Mouse (Mus musculus): ENCODE results near the gene Usp54. TPM values are rescaled to one million over a fixed set of nuclear protein-coding genes. Genes with fewer than 3 reads are reported as not detected.
"Not testable (repeated sequence)": the region's sequence is repeated elsewhere in the genome, so short reads cannot be mapped to it uniquely, and the experiment has no call there.

Gene Usp54
- polyA plus RNA-seq, 1 experiment from 2014 or later: 9.1 TPM

DNA sequence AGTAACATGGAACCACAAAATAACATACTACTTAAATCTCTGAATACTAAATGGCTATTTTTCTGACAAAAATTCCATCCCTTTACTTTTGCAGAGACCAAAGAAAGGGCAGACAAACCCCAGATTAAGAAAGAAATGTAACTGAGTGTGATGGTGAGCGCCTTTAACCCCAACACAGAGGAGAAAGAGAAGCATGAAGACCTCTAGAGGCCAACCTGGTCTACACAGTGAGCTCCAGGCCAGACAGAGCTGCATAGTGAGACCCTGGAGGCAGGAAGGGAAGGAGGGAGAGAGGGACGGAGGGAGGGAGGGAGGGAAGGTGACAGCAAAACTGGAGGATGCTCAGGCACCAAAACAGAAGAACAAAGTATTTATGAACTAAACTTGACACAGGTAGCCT lies 40.7 kb downstream of the Usp54 start:
- no peak overlapping the region for H3K4me3 ChIP-seq
- H3K27me3 ChIP-seq: no peaks in the 10 kb centered on the region
- WGBS: 59% methylated on average over 2 of the region's 2 CpGs
- peaks cover 4% of the 10 kb centered on the region; the same call in 1 of the 2 replicates for H3K36me3 ChIP-seq
- peaks cover 9% of the 10 kb centered on the region for H3K4me1 ChIP-seq
- no peaks in the 10 kb centered on the region for H3K9me3 ChIP-seq
- H3K27ac ChIP-seq: no peak overlapping the region
- ATAC-seq (ENCODE audit: low FRiP score, low read depth): no peak
- H3K9ac ChIP-seq: no peak overlapping the region
- H3K4me2 ChIP-seq (replicated peaks): no peak overlapping the region

DNA sequence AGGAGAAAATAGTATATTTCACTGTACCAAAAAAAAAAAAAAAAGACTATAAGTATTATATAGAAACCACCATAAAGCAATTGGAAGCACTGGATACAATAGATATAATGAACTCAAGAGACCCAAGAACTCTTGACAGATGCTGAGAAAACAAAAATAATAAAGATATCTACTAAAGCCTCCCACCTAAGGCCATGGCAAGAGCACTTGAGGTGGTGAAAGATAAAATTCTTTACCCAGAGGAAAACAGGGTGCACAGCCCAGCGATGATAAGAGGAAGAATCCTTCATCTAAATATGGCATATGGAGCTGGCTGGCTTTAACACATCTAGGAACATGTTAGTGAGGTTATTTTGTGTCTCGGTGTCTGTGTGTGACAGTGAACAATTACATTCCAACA lies 41.3 kb downstream of the Usp54 start:
- H3K9ac ChIP-seq: no peak overlapping the region
- 90% methylated on average over 2 of the region's 2 CpGs for WGBS
- H3K9me3 ChIP-seq: no peaks in the 10 kb centered on the region

DNA sequence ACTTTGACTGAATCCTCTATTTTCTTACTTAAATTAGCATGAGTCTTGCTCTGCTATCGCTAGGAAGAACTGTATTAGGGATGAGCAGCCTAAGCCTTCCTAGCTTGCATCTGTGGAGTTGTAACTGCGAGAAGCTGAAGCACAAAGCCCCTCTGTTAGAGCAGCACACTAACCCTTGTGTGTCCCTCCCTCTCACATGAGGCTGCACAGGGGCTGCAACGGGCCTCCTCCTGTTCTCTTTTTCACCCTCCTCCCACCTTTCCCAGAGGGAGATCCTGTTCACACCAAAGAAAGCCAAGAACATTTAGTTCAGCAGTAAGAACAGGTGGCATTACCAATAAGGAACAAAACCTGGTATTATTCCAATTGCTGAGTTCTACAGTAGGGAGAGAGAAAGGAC lies 45.1 kb downstream of the Usp54 start:
- H3K27ac ChIP-seq: no peak overlapping the region
- no peak overlapping the region for H3K4me3 ChIP-seq
- no peaks in the 10 kb centered on the region; the same call in 1 of the 2 replicates for H3K36me3 ChIP-seq
- H3K4me2 ChIP-seq (replicated peaks): no peak overlapping the region
- H3K27me3 ChIP-seq: no peaks in the 10 kb centered on the region
- peaks cover 9% of the 10 kb centered on the region for H3K4me1 ChIP-seq
- WGBS: 50% methylated on average over 3 of the region's 3 CpGs
- no peak for ATAC-seq (ENCODE audit: low FRiP score, low read depth)
- H3K9me3 ChIP-seq: no peaks in the 10 kb centered on the region
- no peak overlapping the region for H3K9ac ChIP-seq

More for the DNA sequence above, 41.3 kb downstream of the Usp54 start:
- H3K27me3 ChIP-seq: no peaks in the 10 kb centered on the region
- peaks cover 9% of the 10 kb centered on the region for H3K4me1 ChIP-seq
- no peak for ATAC-seq (ENCODE audit: low FRiP score, low read depth)
- peaks cover 4% of the 10 kb centered on the region; the same call in 1 of the 2 replicates for H3K36me3 ChIP-seq
- H3K4me2 ChIP-seq (replicated peaks): no peak overlapping the region
- no peak overlapping the region for H3K27ac ChIP-seq
- H3K4me3 ChIP-seq: no peak overlapping the region

DNA sequence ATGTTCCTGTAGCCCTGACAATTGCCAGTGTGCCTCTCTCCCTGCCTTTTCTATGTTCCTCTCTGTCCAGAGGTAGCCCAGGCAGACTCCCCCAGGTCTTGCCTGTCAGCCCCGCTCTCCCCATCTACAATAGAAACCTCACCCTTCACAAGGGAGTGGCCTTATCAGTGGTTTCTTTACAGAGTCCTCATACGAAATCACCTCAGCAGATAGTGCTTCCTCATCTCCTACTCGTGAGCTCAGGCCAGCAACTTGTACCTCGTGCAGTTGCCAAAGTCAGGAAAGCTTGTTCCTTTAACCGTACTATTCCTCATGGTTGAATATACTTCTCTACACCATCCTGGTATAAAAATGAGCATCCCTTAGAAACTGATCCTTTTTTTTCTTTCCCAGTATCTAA lies 53.4 kb downstream of the Usp54 start:
- 91% methylated on average over 5 of the region's 5 CpGs for WGBS
- Histone ChIP-seq H3K4me2 (replicated peaks) (no peak overlapping the region), H3K4me1 (no peaks in the 10 kb centered on the region), H3K9ac (no peak overlapping the region), H3K9me3 (no peaks in the 10 kb centered on the region), H3K4me3 (no peak overlapping the region), H3K27me3 (no peaks in the 10 kb centered on the region), H3K27ac (no peak overlapping the region), H3K36me3 (peaks cover 33% of the 10 kb centered on the region)
- ATAC-seq (ENCODE audit: low FRiP score, low read depth): no peak

DNA sequence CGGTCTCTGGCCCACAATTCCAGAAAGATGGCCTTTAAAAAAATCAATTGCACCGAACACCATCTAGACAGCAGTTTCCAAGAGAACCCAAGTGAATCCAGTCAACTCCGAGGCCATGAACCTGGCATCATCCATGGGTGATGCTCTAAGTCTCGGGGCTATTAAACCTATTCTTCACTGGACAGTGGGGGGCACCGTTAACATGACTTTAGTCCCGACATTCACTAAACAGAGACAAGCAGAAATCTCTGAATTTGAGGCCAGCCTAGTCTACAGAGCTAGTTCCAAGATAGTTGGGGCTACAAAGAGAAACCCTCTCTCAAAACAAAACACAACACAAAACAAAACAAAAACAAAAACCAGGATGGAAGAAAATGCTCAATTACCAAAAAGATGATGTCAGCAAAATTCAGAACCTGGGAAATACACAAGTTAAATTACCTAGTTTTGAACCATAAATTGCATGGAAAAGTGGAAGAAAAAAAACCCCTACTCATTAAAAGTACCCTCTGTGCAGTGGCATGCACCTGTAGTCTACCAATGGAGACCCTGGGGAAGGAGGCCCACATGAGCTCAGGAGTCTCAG lies 61.9 kb downstream of the Usp54 start:
- Histone ChIP-seq H3K4me3 (no peak overlapping the region), H3K9me3 (no peaks in the 10 kb centered on the region), H3K27me3 (no peaks in the 10 kb centered on the region), H3K4me1 (no peaks in the 10 kb centered on the region), H3K36me3 (peaks cover 43% of the 10 kb centered on the region), H3K9ac (no peak overlapping the region), H3K4me2 (replicated peaks) (no peak overlapping the region), H3K27ac (no peak overlapping the region)
- no peak for ATAC-seq (ENCODE audit: low FRiP score, low read depth)
- WGBS: 79% methylated on average over 6 of the region's 6 CpGs

DNA sequence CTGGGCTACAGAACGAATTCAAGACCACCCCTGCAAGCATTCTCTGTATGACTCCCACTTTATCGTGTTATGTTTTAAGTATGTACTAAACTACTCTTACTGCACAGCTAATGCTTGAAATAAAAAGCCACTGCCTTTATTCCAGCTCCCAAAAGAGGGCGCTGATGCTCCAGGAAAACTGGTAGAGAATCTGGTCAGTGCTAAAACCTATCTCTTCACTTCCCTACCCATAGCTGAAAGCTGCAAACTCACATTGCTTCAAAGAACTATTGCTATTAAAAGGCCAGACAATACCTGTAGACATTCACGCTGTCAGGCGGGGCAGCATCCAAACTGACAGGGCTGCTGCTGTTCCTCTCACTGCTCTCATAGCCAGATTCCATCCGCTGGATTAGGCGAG lies 64.7 kb downstream of the Usp54 start:
- no peaks in the 10 kb centered on the region for H3K27me3 ChIP-seq
- H3K4me3 ChIP-seq: no peak overlapping the region
- peaks cover 43% of the 10 kb centered on the region for H3K36me3 ChIP-seq
- no peak overlapping the region for H3K9ac ChIP-seq
- H3K27ac ChIP-seq: no peak overlapping the region
- no peak; the same call in 1 of the 2 replicates for ATAC-seq (ENCODE audit: low FRiP score, low read depth)
- no peaks in the 10 kb centered on the region for H3K4me1 ChIP-seq
- no peaks in the 10 kb centered on the region for H3K9me3 ChIP-seq
- 53% methylated on average over 7 of the region's 7 CpGs for WGBS
- H3K4me2 ChIP-seq (replicated peaks): no peak overlapping the region

DNA sequence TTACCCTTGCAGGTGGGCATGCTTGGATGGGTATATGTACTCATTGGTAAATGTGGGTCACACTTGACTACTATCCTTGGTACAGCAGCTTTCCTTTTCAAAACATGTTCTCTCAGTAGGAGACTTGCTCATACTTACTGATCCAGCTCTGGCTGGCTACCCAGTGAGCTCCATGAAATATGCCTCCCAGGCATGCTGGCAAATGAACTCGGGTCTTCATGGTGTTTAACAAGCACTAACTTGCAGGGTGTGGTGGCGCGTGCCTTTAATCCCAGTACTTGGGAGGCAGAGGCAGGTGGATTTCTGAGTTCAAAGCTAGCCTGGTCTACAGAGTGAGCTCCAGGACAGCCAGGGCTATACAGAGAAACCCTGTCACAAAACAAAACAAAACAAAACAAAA lies 67.7 kb downstream of the Usp54 start:
- not testable (repeated sequence) for H3K9ac ChIP-seq; H3K27ac ChIP-seq; H3K4me3 ChIP-seq; H3K4me2 ChIP-seq (replicated peaks); H3K4me1 ChIP-seq; ATAC-seq (ENCODE audit: low FRiP score, low read depth); H3K27me3 ChIP-seq; H3K9me3 ChIP-seq
- H3K36me3 ChIP-seq: peaks cover 63% of the 10 kb centered on the region
- WGBS: 87% methylated on average over 3 of the region's 3 CpGs

DNA sequence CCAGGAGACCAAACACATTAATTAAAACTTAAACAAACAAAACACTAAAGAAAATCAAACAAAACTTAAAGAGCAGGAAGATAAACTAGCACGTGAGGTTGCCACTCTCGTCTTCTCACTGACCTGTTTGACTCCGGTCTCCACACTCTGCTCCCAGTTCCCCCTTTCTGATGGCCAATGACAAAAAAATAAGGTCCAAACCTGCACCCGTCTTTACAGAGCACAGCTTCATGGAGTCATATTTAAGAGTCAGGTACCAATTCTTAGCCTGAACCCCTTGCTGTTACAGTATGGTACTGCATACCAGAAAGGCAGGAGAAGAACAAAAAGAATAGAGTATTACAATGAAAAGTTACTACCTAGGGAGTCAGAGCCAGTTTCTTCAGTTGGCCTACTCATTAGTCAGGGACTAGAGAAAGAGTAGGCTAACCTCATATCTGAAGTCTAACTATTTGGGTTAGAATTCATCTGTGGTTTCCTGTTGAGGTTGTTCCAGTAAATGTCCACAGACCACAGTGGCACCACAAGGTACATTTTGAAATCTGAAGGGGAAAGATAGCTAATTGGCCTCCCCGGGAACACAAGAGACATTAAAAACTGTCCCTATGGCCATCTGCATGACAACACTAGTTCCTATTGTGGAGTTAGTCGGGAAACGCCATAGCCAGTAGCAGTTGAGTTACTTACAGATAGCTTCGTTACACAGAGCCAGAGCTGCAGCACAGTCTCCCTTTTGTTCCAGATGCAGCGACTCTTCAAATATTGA lies 75.4 kb downstream of the Usp54 start:
- ATAC-seq (ENCODE audit: low FRiP score, low read depth): no peak
- H3K27me3 ChIP-seq: no peaks in the 10 kb centered on the region
- H3K4me3 ChIP-seq: no peak overlapping the region
- no peaks in the 10 kb centered on the region for H3K9me3 ChIP-seq
- no peak overlapping the region for H3K27ac ChIP-seq
- H3K9ac ChIP-seq: no peak overlapping the region
- H3K4me2 ChIP-seq (replicated peaks): no peak overlapping the region
- 88% methylated on average over 9 of the region's 9 CpGs for WGBS
- H3K36me3 ChIP-seq: peaks cover 76% of the 10 kb centered on the region
- no peaks in the 10 kb centered on the region for H3K4me1 ChIP-seq

DNA sequence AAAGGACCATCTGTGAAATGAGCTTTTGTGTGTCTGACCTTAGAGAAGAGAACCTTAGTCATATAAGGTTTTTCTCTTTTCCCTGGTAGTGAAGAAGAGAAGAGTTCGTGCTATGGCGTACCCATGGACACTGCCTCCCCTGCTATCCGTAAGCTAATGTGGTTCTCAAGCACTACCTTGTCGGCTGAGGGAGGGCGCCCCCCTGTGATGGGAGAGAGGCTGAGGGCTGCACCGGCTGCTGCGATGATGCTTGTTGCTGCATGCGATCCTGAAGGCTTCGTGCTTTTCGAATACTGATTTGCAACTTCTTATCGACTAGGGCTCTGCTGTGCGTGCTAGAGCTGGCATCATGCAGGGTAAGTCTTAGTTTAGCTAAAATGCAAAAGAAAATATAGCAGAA lies 76.2 kb downstream of the Usp54 start:
- Histone ChIP-seq H3K27ac (no peak overlapping the region), H3K9me3 (no peaks in the 10 kb centered on the region), H3K4me1 (no peaks in the 10 kb centered on the region), H3K9ac (no peak overlapping the region), H3K4me3 (no peak overlapping the region), H3K27me3 (no peaks in the 10 kb centered on the region), H3K4me2 (replicated peaks) (no peak overlapping the region), H3K36me3 (peaks cover 73% of the 10 kb centered on the region)
- no peak for ATAC-seq (ENCODE audit: low FRiP score, low read depth)
- 72% methylated on average over 12 of the region's 12 CpGs for WGBS

DNA sequence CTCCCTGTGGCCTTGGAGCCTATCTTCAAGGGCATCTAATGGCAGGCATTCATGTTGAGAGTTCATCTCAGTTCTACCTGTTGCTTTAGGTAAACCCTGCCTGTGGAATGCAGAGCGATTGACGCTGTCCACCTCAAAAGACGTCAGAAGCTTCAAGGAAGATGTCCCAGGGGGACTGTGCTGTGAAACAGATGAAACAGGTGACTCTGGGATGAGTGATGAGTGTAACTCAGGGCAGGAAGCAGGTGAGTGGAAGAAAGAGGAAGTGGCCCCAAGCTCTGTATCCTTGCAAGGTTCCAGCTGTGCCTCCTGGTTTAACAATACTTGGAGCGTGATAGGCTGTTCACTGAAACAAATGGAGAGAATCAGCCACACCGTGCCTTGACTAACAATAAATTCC lies 79.0 kb downstream of the Usp54 start:
- 89% methylated on average over 5 of the region's 5 CpGs for WGBS
- no peak for ATAC-seq (ENCODE audit: low FRiP score, low read depth)
- Histone ChIP-seq H3K9me3 (no peaks in the 10 kb centered on the region; the same call in 1 of the 2 replicates), H3K27ac (no peak overlapping the region), H3K9ac (no peak overlapping the region), H3K27me3 (no peaks in the 10 kb centered on the region), H3K4me2 (replicated peaks) (no peak overlapping the region), H3K4me3 (no peak overlapping the region), H3K36me3 (peaks cover 65% of the 10 kb centered on the region), H3K4me1 (no peaks in the 10 kb centered on the region)

DNA sequence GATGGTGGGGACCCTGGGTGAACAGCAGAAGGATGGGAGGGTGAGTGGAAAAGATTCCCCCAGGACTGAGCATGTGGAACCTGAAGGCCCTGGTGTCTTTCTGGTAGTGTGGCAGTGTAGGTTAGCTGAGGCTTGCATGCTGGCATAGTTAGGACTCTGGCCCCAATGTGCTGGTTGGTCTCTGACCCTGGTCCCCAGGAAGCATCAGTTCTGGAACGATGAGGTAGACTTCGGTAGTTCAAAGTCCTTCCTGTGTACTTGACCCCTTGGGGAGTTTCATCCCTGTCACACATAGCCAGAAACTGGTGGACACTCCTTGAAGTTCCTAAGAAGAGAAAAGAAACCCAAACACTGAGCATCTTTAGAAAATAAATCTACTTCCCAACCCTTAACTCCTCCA lies 90.7 kb downstream of the Usp54 start:
- no peak overlapping the region for H3K4me3 ChIP-seq
- no peak overlapping the region for H3K4me2 ChIP-seq (replicated peaks)
- H3K9ac ChIP-seq: peak overlapping the region; percentile 19; the same call in 1 of the 2 replicates
- no peaks in the 10 kb centered on the region for H3K27me3 ChIP-seq
- H3K36me3 ChIP-seq: peaks cover 50% of the 10 kb centered on the region
- H3K4me1 ChIP-seq: peaks cover under 1% of the 10 kb centered on the region
- no peak overlapping the region for H3K27ac ChIP-seq
- WGBS: 84% methylated on average over 2 of the region's 2 CpGs
- H3K9me3 ChIP-seq: no peaks in the 10 kb centered on the region
- no peak for ATAC-seq (ENCODE audit: low FRiP score, low read depth)

DNA sequence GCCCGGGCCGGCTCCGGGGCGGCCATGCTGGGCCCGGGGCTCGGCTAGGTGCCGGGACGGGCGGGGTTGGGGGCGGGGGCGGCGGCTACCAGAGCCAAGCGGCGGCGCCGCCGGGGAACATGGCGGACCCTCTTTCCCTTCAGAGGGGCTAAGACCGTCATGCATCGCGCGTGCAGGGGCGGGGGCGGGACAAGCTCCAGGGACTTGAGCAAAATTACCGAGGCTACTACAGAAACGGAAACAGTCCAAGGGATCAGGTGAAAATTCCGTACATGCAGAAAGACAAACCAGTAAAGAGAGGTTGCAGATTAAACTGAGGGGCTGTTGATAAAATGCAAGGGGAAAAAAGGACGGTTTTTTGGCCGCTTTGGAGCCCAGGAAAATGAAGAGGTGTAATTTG lies 94.4 kb downstream of the Usp54 start, which contains the start of gene Ppp3cb:
Gene Ppp3cb (minus strand): TSS at position 159 of the 400 bp plus-strand sequence.
- peak within 1 kb of the TSS; percentile 97 for H3K9ac ChIP-seq
- H3K36me3 ChIP-seq: peaks cover 30% of the 10 kb centered on the region
- 2% methylated on average over 28 of the region's 29 CpGs for WGBS
- no peaks in the 10 kb centered on the region for H3K27me3 ChIP-seq
- H3K27ac ChIP-seq: peak within 1 kb of the TSS; percentile 98
- H3K9me3 ChIP-seq: no peaks in the 10 kb centered on the region
- peaks cover 11% of the 10 kb centered on the region for H3K4me1 ChIP-seq
- H3K4me3 ChIP-seq: peak within 1 kb of the TSS; percentile 97
- H3K4me2 ChIP-seq (replicated peaks): peak within 1 kb of the TSS; percentile 62
- peak; percentile 92 for ATAC-seq (ENCODE audit: low FRiP score, low read depth)
